Mouse (Mus musculus): Measurements from ENCODE around the gene Gpn2. TPM values are rescaled to one million over a fixed set of nuclear protein-coding genes. Genes with fewer than 3 reads are reported as not detected.

Gene Gpn2
- polyA plus RNA-seq, 1 experiment from 2014 or later, result 13.5 TPM

- H3K4me2 ChIP-seq, result peak overlapping the region; percentile 84
- 9% methylated on average over 38 of the region's 47 CpGs for WGBS (ENCODE audit: insufficient replicate concordance)
- no peaks in the 10 kb centered on the region for H3K9me3 ChIP-seq (replicated peaks)
- peak overlapping the region; percentile 82 for H3K9ac ChIP-seq
- H3K27me3 ChIP-seq, result no peaks in the 10 kb centered on the region
- H3K4me3 ChIP-seq (replicated peaks), result peak overlapping the region; percentile 76
- H3K36me3 ChIP-seq, result no peaks in the 10 kb centered on the region
- peak overlapping the region; percentile 43 for H3K27ac ChIP-seq
- DNase-seq (peak; percentile 78), ATAC-seq (ENCODE audit: low read depth) (peak; percentile 88)
- H3K4me1 ChIP-seq (replicated peaks), result peaks cover 40% of the 10 kb centered on the region
Measured at GRCm38 (mm10) chr4:133633332-133634042, 49.3 kb downstream of the Gpn2 start.

- 71% methylated on average over 5 of the region's 5 CpGs for WGBS (ENCODE audit: insufficient replicate concordance)
- H3K4me3 ChIP-seq (replicated peaks), result peak overlapping the region; percentile 76; the same call in 1 of the 2 replicates
Measured at GRCm38 (mm10) chr4:133634043-133634410, 49.9 kb downstream of the Gpn2 start.

More at GRCm38 (mm10) chr4:133634043-133634410, 49.9 kb downstream of the Gpn2 start:
- ATAC-seq (ENCODE audit: low read depth), result no peak
- no peak for DNase-seq
- H3K9ac ChIP-seq, result peak overlapping the region; percentile 82; the same call in 1 of the 2 replicates
- H3K27ac ChIP-seq, result no peak overlapping the region
- peaks cover 40% of the 10 kb centered on the region for H3K4me1 ChIP-seq (replicated peaks)
- H3K4me2 ChIP-seq, result peak overlapping the region; percentile 84
- no peaks in the 10 kb centered on the region for H3K36me3 ChIP-seq
- no peaks in the 10 kb centered on the region for H3K9me3 ChIP-seq (replicated peaks)
- no peaks in the 10 kb centered on the region for H3K27me3 ChIP-seq

Small RNA genes within 50 kb of the gene (microRNA-seq; reads per million reads assigned to microRNA genes)
- gene Gm23158, result not detected

Other genes starting within 250 kb of the Gpn2 start
- gene Wdtc1, start 230.9 kb upstream of the Gpn2 start, polyA plus RNA-seq (2015; fragmentation: Nextera tagmentation; extraction: Ambion mirVana), result 5.5 and 7.1 TPM in 2 replicates
- 2.7 and 3.1 TPM in 2 replicates for gene Slc9a1, start 214.7 kb upstream of the Gpn2 start, polyA plus RNA-seq (2015; fragmentation: Nextera tagmentation; extraction: Ambion mirVana)
- 0.05 TPM in 1 of 2 replicates, not detected in the other for gene Tent5b, start 104.2 kb upstream of the Gpn2 start, polyA plus RNA-seq (2015; fragmentation: Nextera tagmentation; extraction: Ambion mirVana)
- gene Trnp1, start 85.8 kb upstream of the Gpn2 start, polyA plus RNA-seq (2015; fragmentation: Nextera tagmentation; extraction: Ambion mirVana), result 0.06 TPM in 1 of 2 replicates, not detected in the other
- gene Kdf1, start 65.4 kb upstream of the Gpn2 start, polyA plus RNA-seq (2015; fragmentation: Nextera tagmentation; extraction: Ambion mirVana), result 0.45 and 0.70 TPM in 2 replicates
- 214 and 231 TPM in 2 replicates for gene Nudc, start 38.4 kb upstream of the Gpn2 start, polyA plus RNA-seq (2015; fragmentation: Nextera tagmentation; extraction: Ambion mirVana)
- gene Nr0b2, start 31.0 kb upstream of the Gpn2 start, polyA plus RNA-seq (2015; fragmentation: Nextera tagmentation; extraction: Ambion mirVana), result 0.31 and 0.51 TPM in 2 replicates
- 4.3 and 4.6 TPM in 2 replicates for gene Gpatch3, start 9.6 kb upstream of the Gpn2 start, polyA plus RNA-seq (2015; fragmentation: Nextera tagmentation; extraction: Ambion mirVana)
- gene Sfn, start 17.8 kb downstream of the Gpn2 start, polyA plus RNA-seq (2015; fragmentation: Nextera tagmentation; extraction: Ambion mirVana), result 0.77 and 0.92 TPM in 2 replicates
- 1.0 and 1.1 TPM in 2 replicates for gene Zdhhc18, start 65.8 kb downstream of the Gpn2 start, polyA plus RNA-seq (2015; fragmentation: Nextera tagmentation; extraction: Ambion mirVana)
- gene Pigv, start 88.3 kb downstream of the Gpn2 start, polyA plus RNA-seq (2015; fragmentation: Nextera tagmentation; extraction: Ambion mirVana), result 5.8 and 7.3 TPM in 2 replicates
- 8.0 and 9.0 TPM in 2 replicates for gene Arid1a, start 172.4 kb downstream of the Gpn2 start, polyA plus RNA-seq (2015; fragmentation: Nextera tagmentation; extraction: Ambion mirVana)

All from liver, embryonic 13.5 days (tissue).